Mouse (Mus musculus) thymus, adult 2 months (tissue): ENCODE results near the gene Umad1. TPM values are rescaled to one million over a fixed set of nuclear protein-coding genes. Genes with fewer than 3 reads are reported as not detected.
A peak's percentile ranks its signal among the peaks of the same experiment; 100 is the strongest.

ENCODE experiments used
- DNase-seq: peaks from one replicate; pipeline ENCODE4 v3.0.0; 2021
- H3K27ac ChIP-seq: fragments of 200-500 bp; 2 replicates; pipeline ENCODE4 v1.5.1; 2012; ENCODE audit warnings: low read length, control low read depth; ENCODE audit not compliant: control insufficient read depth, insufficient read depth
- H3K27me3 ChIP-seq: fragments of 200-500 bp; 2 replicates; pipeline ENCODE4 v1.6.1; 2012; ENCODE audit warnings: mild to moderate bottlenecking, low read length, moderate library complexity, mixed read lengths; ENCODE audit not compliant: control insufficient read depth, insufficient read depth
- H3K36me3 ChIP-seq: fragments of 200-500 bp; 2 replicates; pipeline ENCODE4 v1.6.1; 2012; ENCODE audit warnings: mild to moderate bottlenecking, low read length, moderate library complexity; ENCODE audit not compliant: control insufficient read depth, insufficient read depth
- H3K4me1 ChIP-seq: fragments of 200-500 bp; replicated peaks from 2 replicates; pipeline ENCODE4 v1.6.1; 2012; ENCODE audit warnings: low read length; ENCODE audit not compliant: control insufficient read depth, insufficient read depth
- H3K4me3 ChIP-seq: fragments of 200-500 bp; 2 replicates; pipeline ENCODE4 v1.5.1; 2012; ENCODE audit warnings: mild to moderate bottlenecking, low read length, control low read depth, moderate library complexity; ENCODE audit not compliant: control insufficient read depth, insufficient read depth
- CTCF ChIP-seq: fragments of 200-500 bp; IDR thresholded peaks from 2 replicates; pipeline ENCODE4 v1.5.1; 2012; ENCODE audit warnings: mild to moderate bottlenecking, control low read depth, low read length, moderate library complexity, borderline replicate concordance; ENCODE audit not compliant: control insufficient read depth, poor library complexity, insufficient read depth; ENCODE audit errors: extremely low read depth
- POLR2A ChIP-seq: fragments of 200-500 bp; IDR thresholded peaks from 2 replicates; pipeline ENCODE4 v1.6.1; 2012; ENCODE audit warnings: mild to moderate bottlenecking, low read length, control low read depth, moderate library complexity; ENCODE audit not compliant: control insufficient read depth, poor library complexity, insufficient read depth; ENCODE audit errors: extremely low read depth
- WGBS: fragments of 180-500 bp; shearing (Covaris S2); methylation state at CpG from one replicate; pipeline ENCODE4 v1.1.7; 2018; 5-methylcytosine and 5-hydroxymethylcytosine counted together
- polyA plus RNA-seq: library from polyadenylated mRNA; depleted of rRNA; stranded (reverse); fragments of >200 nt; gene quantifications from 2 replicates; pipeline ENCODE4 v1.2.3, GENCODE M21; 2012

Umad1 gene
- polyA plus RNA-seq, 1 experiment = 13.5 TPM

DNA sequence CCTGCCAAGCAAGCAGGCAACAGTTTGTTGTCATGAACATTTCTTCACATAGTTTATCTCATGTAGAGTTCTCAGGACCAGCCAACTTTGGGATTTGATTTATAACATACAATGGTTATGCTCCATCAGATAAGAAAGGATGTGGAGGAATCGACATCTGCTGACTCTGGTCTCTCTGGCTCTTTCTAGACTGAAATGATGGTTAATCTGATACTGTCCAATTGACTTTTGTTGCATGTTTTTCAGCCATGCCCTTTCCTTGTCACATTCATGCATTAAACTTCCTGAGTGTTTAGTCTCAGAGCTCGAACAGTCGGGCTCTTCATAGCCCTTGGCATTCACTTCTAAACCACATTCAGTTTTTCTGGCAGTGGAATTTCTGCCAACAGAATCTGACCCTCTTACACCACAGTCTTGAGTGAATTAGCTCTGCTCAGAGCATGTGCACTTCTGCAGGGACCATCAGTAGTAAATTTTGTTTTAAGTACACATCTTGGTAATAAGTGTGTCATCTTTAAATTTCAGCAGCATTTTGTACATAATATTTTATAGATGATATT is 26.4 kb downstream of the Umad1 start:
- no peak for DNase-seq
- WGBS = 63% methylated on average over 3 of the region's 3 CpGs

DNA sequence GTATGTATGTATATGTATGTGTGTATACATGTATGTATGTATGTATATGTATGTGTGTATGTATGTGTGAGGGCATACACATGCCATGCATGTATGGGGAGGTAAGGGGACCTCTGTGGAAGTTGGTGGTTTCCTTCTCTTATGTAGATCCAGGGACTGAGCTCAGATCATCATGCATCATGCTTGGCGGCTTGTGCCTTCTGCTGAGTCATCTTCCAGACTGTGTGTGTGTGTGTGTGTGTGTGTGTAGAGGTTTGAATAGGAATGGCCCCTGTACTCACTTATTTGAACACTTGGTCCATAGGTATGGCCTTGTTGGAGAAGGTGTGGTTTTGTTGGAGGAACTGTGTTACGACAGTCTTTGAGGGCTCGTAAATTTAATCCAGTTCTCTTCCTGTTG is 27.1 kb downstream of the Umad1 start:
- H3K36me3 ChIP-seq = no peaks in the 10 kb centered on the region
- no peak overlapping the region for H3K27ac ChIP-seq
- no peak for TF ChIP-seq CTCF
- TF ChIP-seq POLR2A = no peak
- DNase-seq = no peak
- no peaks in the 10 kb centered on the region for H3K27me3 ChIP-seq
- no peak overlapping the region for H3K4me3 ChIP-seq
- 97% methylated on average over 3 of the region's 3 CpGs for WGBS
- H3K4me1 ChIP-seq = peaks cover 4% of the 10 kb centered on the region; the same call in 1 of the 2 replicates

More for the DNA sequence above, 26.4 kb downstream of the Umad1 start:
- H3K27ac ChIP-seq = no peak overlapping the region
- H3K36me3 ChIP-seq = no peaks in the 10 kb centered on the region
- H3K4me1 ChIP-seq = peaks cover 4% of the 10 kb centered on the region; the same call in 1 of the 2 replicates
- no peak overlapping the region for H3K4me3 ChIP-seq
- H3K27me3 ChIP-seq = no peaks in the 10 kb centered on the region
- TF ChIP-seq POLR2A = no peak
- no peak for TF ChIP-seq CTCF

DNA sequence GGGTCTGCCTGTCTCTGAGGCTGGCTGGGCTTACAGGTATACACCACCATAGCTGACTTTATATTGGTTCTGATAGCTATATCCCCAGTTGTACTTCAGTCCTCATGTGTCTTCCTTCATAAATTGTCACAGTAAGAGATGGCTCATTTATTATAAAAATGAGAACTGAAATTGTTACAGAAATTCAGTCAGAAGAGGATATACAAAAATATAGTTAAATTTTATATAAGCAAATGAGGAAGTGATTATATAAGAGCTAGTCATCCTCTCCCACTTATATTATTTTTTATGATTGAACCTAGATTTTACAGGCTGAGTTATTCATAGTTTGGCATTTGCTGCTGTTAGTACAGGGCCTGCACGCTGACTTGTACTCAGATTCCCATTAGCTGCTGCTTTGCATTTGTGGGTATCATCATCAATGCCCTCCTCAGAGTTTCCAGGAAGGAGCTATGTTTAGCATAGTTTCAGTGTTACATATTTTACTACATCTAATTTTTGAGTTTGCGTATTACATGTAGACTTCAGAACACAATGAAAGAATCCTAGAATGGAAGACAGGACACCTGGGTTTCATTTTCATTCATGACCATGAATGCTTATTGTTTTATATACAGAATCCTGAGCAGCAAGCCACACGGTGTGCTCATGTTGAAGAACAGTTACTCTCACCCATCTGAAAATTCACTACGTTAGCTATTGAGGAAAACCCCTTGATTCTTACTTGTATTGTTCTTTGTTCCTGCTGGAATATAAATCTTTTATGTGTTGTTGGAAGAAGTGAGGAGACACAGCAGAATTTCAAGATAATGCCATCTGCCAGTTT is 29.9 kb downstream of the Umad1 start:
- Histone ChIP-seq H3K4me1 (0 out of 2 replicates have a peak, but pooled peaks cover 2% of the 10 kb centered on the region), H3K4me3 (no peak overlapping the region), H3K27me3 (no peaks in the 10 kb centered on the region), H3K36me3 (no peaks in the 10 kb centered on the region), H3K27ac (no peak overlapping the region)
- WGBS = 89% methylated on average over 4 of the region's 4 CpGs
- no peak for DNase-seq
- TF ChIP-seq POLR2A (no peak), CTCF (no peak)

DNA sequence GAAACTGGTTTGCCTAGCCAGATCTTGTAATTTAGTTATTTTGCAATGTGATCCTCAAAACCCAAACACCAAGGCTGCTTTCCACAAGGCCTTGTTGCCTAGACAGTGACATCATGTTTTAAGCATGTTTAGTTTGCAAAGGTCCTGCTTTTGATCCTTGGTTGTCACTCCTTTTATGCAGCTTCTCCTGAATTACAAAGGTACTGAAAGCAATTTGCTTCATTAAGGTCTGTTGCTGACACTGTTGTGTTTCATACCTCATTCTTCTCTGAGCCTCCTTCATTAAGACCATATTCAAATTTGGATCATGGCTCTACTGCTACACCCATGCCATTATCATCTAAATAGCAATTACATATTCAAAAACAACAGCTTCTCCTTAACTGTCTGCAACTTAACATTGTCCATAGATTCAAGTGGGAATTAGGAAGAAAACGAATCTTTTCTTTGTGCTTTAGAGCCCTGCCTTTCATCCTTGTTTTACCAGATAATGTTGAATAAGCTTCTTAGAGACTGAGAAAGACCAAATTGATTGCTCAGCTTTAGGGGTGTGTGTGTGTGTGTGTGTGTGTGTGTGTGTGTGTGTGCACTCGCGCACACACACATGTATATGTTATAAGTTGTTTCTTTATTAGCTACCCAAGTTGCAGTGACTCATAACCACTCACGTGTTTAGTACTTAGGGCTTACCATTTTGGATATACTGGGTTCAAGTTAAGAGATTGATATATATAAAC is 35.1 kb downstream of the Umad1 start:
- Histone ChIP-seq H3K4me1 (no peaks in the 10 kb centered on the region), H3K4me3 (no peak overlapping the region), H3K27ac (no peak overlapping the region), H3K36me3 (no peaks in the 10 kb centered on the region), H3K27me3 (no peaks in the 10 kb centered on the region)
- TF ChIP-seq POLR2A (no peak), CTCF (no peak)
- 98% methylated on average over 4 of the region's 4 CpGs for WGBS
- DNase-seq = no peak

DNA sequence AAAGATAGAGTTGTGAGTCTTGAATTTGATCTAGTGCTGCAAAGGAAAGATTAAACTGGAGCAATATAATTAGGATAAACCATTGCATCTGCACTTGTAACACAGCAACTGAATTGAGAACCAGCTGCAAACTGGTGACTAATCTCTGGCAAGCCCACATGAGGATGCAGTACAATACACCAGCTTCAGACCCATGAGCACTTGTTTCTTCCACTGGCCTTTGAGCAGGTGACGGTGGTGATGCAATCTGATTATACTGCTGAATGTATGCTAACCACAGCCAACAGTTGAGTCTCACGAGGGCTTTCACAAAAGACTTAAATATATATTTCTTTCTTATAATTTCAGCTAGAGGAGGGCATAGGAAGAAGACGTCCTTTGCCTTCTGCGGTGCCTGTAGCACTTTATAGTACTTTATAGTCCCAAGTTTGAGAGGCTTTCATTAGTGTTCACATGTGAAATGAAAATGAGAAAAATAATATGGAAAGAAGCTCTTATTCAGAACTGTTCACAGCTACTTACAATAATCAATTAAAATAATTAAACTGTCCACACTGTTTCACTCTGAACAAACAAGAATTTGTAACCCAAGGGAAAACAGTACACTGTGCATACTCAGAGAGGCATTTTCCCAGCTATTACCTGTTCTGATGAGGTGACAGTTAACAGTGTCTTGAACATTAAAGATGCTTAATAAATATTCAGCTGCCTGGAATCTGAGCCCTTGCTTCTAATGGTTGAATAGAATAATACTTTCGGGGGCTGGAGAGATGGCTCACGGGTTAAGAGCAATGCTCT is 40.2 kb downstream of the Umad1 start:
- WGBS = 54% methylated on average over 6 of the region's 6 CpGs

More for the DNA sequence above, 40.2 kb downstream of the Umad1 start:
- H3K36me3 ChIP-seq = no peaks in the 10 kb centered on the region
- no peak overlapping the region; the same call in 1 of the 2 replicates for H3K27ac ChIP-seq
- H3K4me3 ChIP-seq = no peak overlapping the region
- no peaks in the 10 kb centered on the region for H3K27me3 ChIP-seq
- peak; percentile 33 for DNase-seq
- no peak for TF ChIP-seq CTCF
- TF ChIP-seq POLR2A = no peak
- H3K4me1 ChIP-seq = no peaks in the 10 kb centered on the region
